Mouse (Mus musculus): Measurements from ENCODE around the gene Trappc3.

DNA sequence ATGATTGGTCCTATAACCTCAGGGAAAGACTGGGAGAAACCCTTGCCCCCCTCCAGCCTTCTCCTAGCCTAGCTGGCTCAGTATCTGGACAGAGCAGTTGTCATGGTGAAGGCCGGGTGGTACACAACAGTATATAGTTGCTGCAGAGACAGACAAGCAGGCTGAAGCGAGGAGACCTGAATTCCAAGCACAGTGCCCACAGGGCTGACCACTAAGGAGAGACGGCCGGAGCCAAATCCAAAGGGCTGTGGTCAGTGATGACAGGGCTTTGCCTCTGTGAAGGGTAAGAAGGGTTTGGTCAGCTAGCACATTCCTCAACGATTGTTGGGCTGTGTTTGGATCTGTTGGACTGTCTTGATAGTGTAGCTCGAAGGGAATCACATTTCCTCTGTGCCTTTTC, 859 bp upstream of the Trappc3 start:
- TF ChIP-seq CTCF (IDR thresholded peaks at IDR 0.05; ENCODE audit: control insufficient read depth, insufficient read depth, insufficient replicate concordance, low read depth, low read length) (no peak), POLR2A (IDR thresholded peaks at IDR 0.05; ENCODE audit: control insufficient read depth, low read depth, low read length) (no peak)
